Mouse (Mus musculus): ENCODE data around the gene Atp11b. TPM values are rescaled to one million over a fixed set of nuclear protein-coding genes. Genes with fewer than 3 reads are reported as not detected.

The Atp11b gene
- total RNA-seq, 1 experiment, result 69.9 TPM

DNA sequence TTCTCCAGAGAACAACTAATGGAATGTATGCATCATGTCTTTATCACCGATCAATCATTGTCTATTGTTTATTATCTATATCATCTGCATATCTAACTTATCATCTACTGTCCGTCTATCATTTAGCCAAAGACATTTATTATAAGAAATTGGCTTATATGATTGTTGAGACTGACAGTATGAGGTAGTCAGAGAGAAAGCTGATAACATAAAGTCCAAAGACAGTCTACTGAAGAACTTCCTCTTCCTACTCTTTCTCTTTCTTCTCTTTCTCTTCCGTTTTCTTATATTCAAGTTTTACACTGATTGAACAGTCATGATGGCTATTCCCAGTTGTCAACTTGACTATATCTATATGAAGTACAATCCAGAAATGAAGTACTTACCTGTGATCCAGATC, 15.8 kb upstream of the Atp11b start:
- no peaks in the 10 kb centered on the region for H3K9me3 ChIP-seq (ENCODE audit: control insufficient read depth, insufficient read depth, low read depth, low read length)
- H3K27ac ChIP-seq (ENCODE audit: insufficient read depth, low read depth, low read length, poor library complexity, severe bottlenecking), result no peak overlapping the region
- H3K4me1 ChIP-seq (ENCODE audit: control insufficient read depth in 2 of 2, insufficient read depth in 2 of 2, low read length in 2 of 2, poor library complexity in 1 of 2), result peaks cover 0 to 4% of the 10 kb centered on the region in 2 experiments; a peak in 1 of 4 replicates
- TF ChIP-seq ZNF384 (IDR thresholded peaks at IDR 0.05; ENCODE audit: low read depth, low read length), result no peak
- no peak for TF ChIP-seq HCFC1 (IDR thresholded peaks at IDR 0.05; ENCODE audit: borderline replicate concordance, insufficient read depth, low read length)
- no peak overlapping the region for H3K9ac ChIP-seq (ENCODE audit: insufficient read depth, low read depth, low read length, poor library complexity, severe bottlenecking)
- DNase-seq (ENCODE audit: low read depth, low spot score), result no peak
- in situ Hi-C loops (cut with MboI; ENCODE audit: low sequenced_read_pairs in 2 of 2, unreplicated experiment in 2 of 2), result no loop called here
- H3K36me3 ChIP-seq (ENCODE audit: control insufficient read depth, insufficient read depth, low read length, poor library complexity, severe bottlenecking), result no peaks in the 10 kb centered on the region
- no peak overlapping the region for H3K4me3 ChIP-seq (ENCODE audit: insufficient read depth in 1 of 2, low read depth in 1 of 2, low read length in 2 of 2, poor library complexity in 1 of 2, severe bottlenecking in 1 of 2)

DNA sequence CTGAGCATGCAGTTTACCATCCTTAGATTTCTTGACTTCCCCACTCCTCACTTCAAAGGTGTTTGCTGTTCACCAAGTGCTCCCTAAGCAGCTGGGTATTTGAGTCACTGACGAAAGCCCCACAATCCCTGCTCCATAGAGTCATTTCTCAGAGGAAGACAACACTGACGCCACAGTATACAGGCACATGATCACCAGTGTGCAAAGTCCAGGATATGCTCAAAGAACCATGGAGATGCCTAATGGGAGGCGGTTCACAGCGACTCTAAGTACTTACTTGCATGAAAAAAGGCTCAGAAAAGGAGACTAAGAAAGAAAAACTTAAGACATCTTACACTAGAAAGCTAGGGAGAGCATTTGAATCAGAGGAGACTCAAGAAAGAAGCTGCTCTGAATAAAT, 8.9 kb upstream of the Atp11b start:
- H3K4me1 ChIP-seq (ENCODE audit: control insufficient read depth in 2 of 2, insufficient read depth in 2 of 2, low read length in 2 of 2, poor library complexity in 1 of 2), result peaks cover 4 to 9% of the 10 kb centered on the region in 2 experiments; a peak in 3 of 4 replicates
- no peak for DNase-seq (ENCODE audit: low read depth, low spot score)
- no peak overlapping the region for H3K9ac ChIP-seq (ENCODE audit: insufficient read depth, low read depth, low read length, poor library complexity, severe bottlenecking)
- no peak overlapping the region for H3K27ac ChIP-seq (ENCODE audit: insufficient read depth, low read depth, low read length, poor library complexity, severe bottlenecking)
- no peaks in the 10 kb centered on the region for H3K9me3 ChIP-seq (ENCODE audit: control insufficient read depth, insufficient read depth, low read depth, low read length)
- no peaks in the 10 kb centered on the region for H3K36me3 ChIP-seq (ENCODE audit: control insufficient read depth, insufficient read depth, low read length, poor library complexity, severe bottlenecking)
- no peak overlapping the region for H3K4me3 ChIP-seq (ENCODE audit: insufficient read depth in 1 of 2, low read depth in 1 of 2, low read length in 2 of 2, poor library complexity in 1 of 2, severe bottlenecking in 1 of 2)
- in situ Hi-C loops (cut with MboI; ENCODE audit: low sequenced_read_pairs in 2 of 2, unreplicated experiment in 2 of 2), result no loop called here
- TF ChIP-seq ZNF384 (IDR thresholded peaks at IDR 0.05; ENCODE audit: low read depth, low read length), result no peak
- no peak for TF ChIP-seq HCFC1 (IDR thresholded peaks at IDR 0.05; ENCODE audit: borderline replicate concordance, insufficient read depth, low read length)
- TF ChIP-seq CHD2 (IDR thresholded peaks at IDR 0.05; ENCODE audit: low read depth, low read length), result no peak
- no peak for TF ChIP-seq MAFK (IDR thresholded peaks at IDR 0.05; ENCODE audit: insufficient read depth, low read depth, low read length)

DNA sequence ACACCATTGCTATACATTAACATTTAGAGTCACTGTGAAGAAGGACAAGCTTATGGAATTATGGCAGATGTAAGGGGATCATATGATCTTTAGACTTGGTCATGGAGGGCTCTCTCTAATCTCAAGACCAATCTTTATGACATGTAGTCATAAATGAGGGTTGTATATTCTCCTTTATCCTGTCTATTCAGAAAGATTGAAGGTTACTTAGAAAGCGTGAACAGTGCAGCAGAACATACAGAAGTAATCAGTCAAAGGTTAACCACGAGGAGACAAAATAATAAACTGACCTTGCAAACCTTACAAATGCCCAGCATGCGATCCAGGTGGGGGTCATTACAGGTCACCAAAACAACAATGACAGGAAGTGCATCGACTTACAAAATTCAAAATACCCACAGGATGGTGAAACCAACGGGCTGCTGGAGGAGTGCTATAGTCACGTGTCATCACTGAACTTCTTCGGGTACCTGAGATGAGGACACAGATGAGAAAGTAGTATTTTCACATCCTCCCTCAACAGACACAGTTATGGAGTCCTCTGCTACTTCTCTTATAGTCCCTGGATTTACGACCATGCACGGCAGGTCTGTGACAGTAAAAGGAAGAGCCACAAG, 7.0 kb upstream of the Atp11b start:
- in situ Hi-C loops (cut with MboI; ENCODE audit: low sequenced_read_pairs in 2 of 2, unreplicated experiment in 2 of 2), result no loop called here

GRCm38 (mm10) chr3:35750286-35750685, 3.6 kb upstream of the Atp11b start:
- DNase-seq (ENCODE audit: low read depth, low spot score), result no peak
- in situ Hi-C loops (cut with MboI; ENCODE audit: low sequenced_read_pairs in 2 of 2, unreplicated experiment in 2 of 2), result no loop called here
- H3K9me3 ChIP-seq (ENCODE audit: control insufficient read depth, insufficient read depth, low read depth, low read length), result no peaks in the 10 kb centered on the region

More for the DNA sequence above, 7.0 kb upstream of the Atp11b start:
- DNase-seq (ENCODE audit: low read depth, low spot score), result no peak
- TF ChIP-seq MAFK (IDR thresholded peaks at IDR 0.05; ENCODE audit: insufficient read depth, low read depth, low read length) (no peak), CHD2 (IDR thresholded peaks at IDR 0.05; ENCODE audit: low read depth, low read length) (no peak), ZC3H11A (IDR thresholded peaks at IDR 0.05; ENCODE audit: borderline replicate concordance, low read depth, low read length) (no peak), HCFC1 (IDR thresholded peaks at IDR 0.05; ENCODE audit: borderline replicate concordance, insufficient read depth, low read length) (no peak), ZNF384 (IDR thresholded peaks at IDR 0.05; ENCODE audit: low read depth, low read length) (no peak)
- H3K4me1 ChIP-seq (ENCODE audit: control insufficient read depth in 2 of 2, insufficient read depth in 2 of 2, low read length in 2 of 2, poor library complexity in 1 of 2), result peaks cover 9 to 12% of the 10 kb centered on the region in 2 experiments
- H3K9ac ChIP-seq (ENCODE audit: insufficient read depth, low read depth, low read length, poor library complexity, severe bottlenecking), result no peak overlapping the region
- H3K36me3 ChIP-seq (ENCODE audit: control insufficient read depth, insufficient read depth, low read length, poor library complexity, severe bottlenecking), result no peaks in the 10 kb centered on the region
- no peak overlapping the region for H3K27ac ChIP-seq (ENCODE audit: insufficient read depth, low read depth, low read length, poor library complexity, severe bottlenecking)
- no peaks in the 10 kb centered on the region for H3K9me3 ChIP-seq (ENCODE audit: control insufficient read depth, insufficient read depth, low read depth, low read length)
- no peak overlapping the region for H3K4me3 ChIP-seq (ENCODE audit: insufficient read depth in 1 of 2, low read depth in 1 of 2, low read length in 2 of 2, poor library complexity in 1 of 2, severe bottlenecking in 1 of 2)

GRCm38 (mm10) chr3:35751724-35752123, 2.2 kb upstream of the Atp11b start:
- Histone ChIP-seq H3K27ac (ENCODE audit: insufficient read depth, low read depth, low read length, poor library complexity, severe bottlenecking) (no peak overlapping the region), H3K4me3 (ENCODE audit: insufficient read depth in 1 of 2, low read depth in 1 of 2, low read length in 2 of 2, poor library complexity in 1 of 2, severe bottlenecking in 1 of 2) (no peak overlapping the region), H3K9ac (ENCODE audit: insufficient read depth, low read depth, low read length, poor library complexity, severe bottlenecking) (no peak overlapping the region), H3K4me1 (ENCODE audit: control insufficient read depth in 2 of 2, insufficient read depth in 2 of 2, low read length in 2 of 2, poor library complexity in 1 of 2) (peaks cover 4 to 19% of the 10 kb centered on the region in 2 experiments), H3K36me3 (ENCODE audit: control insufficient read depth, insufficient read depth, low read length, poor library complexity, severe bottlenecking) (no peaks in the 10 kb centered on the region), H3K9me3 (ENCODE audit: control insufficient read depth, insufficient read depth, low read depth, low read length) (no peaks in the 10 kb centered on the region)
- in situ Hi-C loops (cut with MboI; ENCODE audit: low sequenced_read_pairs in 2 of 2, unreplicated experiment in 2 of 2), result no loop called here
- TF ChIP-seq ZC3H11A (IDR thresholded peaks at IDR 0.05; ENCODE audit: borderline replicate concordance, low read depth, low read length) (no peak), CHD2 (IDR thresholded peaks at IDR 0.05; ENCODE audit: low read depth, low read length) (no peak), MAFK (IDR thresholded peaks at IDR 0.05; ENCODE audit: insufficient read depth, low read depth, low read length) (no peak), ZNF384 (IDR thresholded peaks at IDR 0.05; ENCODE audit: low read depth, low read length) (no peak), HCFC1 (IDR thresholded peaks at IDR 0.05; ENCODE audit: borderline replicate concordance, insufficient read depth, low read length) (no peak)
- no peak for DNase-seq (ENCODE audit: low read depth, low spot score)

More at GRCm38 (mm10) chr3:35750286-35750685, 3.6 kb upstream of the Atp11b start:
- TF ChIP-seq MAFK (IDR thresholded peaks at IDR 0.05; ENCODE audit: insufficient read depth, low read depth, low read length) (no peak), HCFC1 (IDR thresholded peaks at IDR 0.05; ENCODE audit: borderline replicate concordance, insufficient read depth, low read length) (no peak), ZNF384 (IDR thresholded peaks at IDR 0.05; ENCODE audit: low read depth, low read length) (no peak), ZC3H11A (IDR thresholded peaks at IDR 0.05; ENCODE audit: borderline replicate concordance, low read depth, low read length) (no peak)
- Histone ChIP-seq H3K4me1 (ENCODE audit: control insufficient read depth in 2 of 2, insufficient read depth in 2 of 2, low read length in 2 of 2, poor library complexity in 1 of 2) (peaks cover 4 to 19% of the 10 kb centered on the region in 2 experiments), H3K36me3 (ENCODE audit: control insufficient read depth, insufficient read depth, low read length, poor library complexity, severe bottlenecking) (no peaks in the 10 kb centered on the region), H3K9ac (ENCODE audit: insufficient read depth, low read depth, low read length, poor library complexity, severe bottlenecking) (no peak overlapping the region), H3K27ac (ENCODE audit: insufficient read depth, low read depth, low read length, poor library complexity, severe bottlenecking) (no peak overlapping the region), H3K4me3 (ENCODE audit: insufficient read depth in 1 of 2, low read depth in 1 of 2, low read length in 2 of 2, poor library complexity in 1 of 2, severe bottlenecking in 1 of 2) (no peak overlapping the region)

Data from ES-E14 (cell line).